Comparison of ENCODE assay signal across 20 mouse cellular contexts in the genomic region with DNA sequence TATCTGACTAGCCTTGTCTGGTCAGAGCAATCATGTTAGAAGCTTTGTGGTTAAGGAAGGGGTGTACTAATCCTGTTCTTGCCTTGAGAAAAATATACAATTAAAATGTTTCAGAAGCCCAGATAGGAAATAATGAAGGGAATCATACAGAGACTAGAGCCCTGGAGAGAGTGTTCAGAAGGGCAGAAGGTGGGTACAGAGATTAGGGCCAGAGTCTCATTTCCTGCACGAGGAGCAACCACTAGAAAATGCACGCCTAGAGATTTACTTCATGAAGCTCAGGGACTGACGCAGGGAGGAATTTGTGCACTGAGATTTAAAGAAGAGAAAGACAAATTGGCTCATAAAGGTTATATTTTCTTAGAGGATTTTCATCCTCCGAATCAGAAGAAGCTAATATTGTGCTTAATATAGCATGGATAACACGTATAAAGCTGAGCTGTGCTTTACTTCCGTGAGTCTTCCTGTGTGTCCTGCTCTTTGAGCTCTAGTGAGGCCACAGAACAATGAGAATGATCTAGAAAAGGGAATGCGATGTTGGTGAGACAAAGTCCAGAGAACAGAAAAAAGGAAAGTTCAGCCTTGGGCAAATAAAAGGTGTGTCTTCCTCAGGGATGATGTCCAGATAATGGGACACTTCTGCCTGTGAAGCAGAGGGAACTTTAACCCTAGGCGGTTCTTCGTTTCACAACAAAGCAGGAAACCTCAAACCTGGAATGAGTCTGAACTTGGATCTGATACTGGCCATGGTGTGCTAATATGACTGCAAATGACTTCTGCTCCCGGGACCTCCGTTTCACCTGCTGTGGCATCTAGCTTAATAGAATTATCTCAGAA. TPM values are rescaled to one million over a fixed set of nuclear protein-coding genes. Genes with fewer than 3 reads are reported as not detected.
DNase-seq lines count a peak whose midpoint lies in the region; ATAC-seq and TF ChIP-seq lines count a peak whose summit lies in the region.
"Had no signal": no experiment of that assay in that cellular context is flagged by ENCODE, and none has a peak within 500 bp of the region (broad histone marks: within the 10 kb centered on the region; RNA-seq: fewer than 3 reads in every experiment).

No protein-coding gene starts in this region.

- H3K4me2 ChIP-seq in intestine, embryonic 15.5 days (replicated peaks): no peak overlapping the region
- H3K4me2 ChIP-seq: forebrain, embryonic 13.5 days; hindbrain, embryonic 13.5 days had no signal

- H3K9ac ChIP-seq in intestine, embryonic 15.5 days: no peak overlapping the region
- H3K9ac ChIP-seq: forebrain, embryonic 13.5 days; hindbrain, embryonic 13.5 days had no signal

- peak; percentile 67 for DNase-seq in kidney, adult 9 months
- DNase-seq in kidney, adult 18-20 months: no peak
- DNase-seq in R1 (ENCODE audit: low read depth, low spot score): peak; percentile 45
- DNase-seq in left cerebral cortex, adult 9 months (ENCODE audit: low spot score in 2 of 2): no peak
- DNase-seq in frontal cortex, postnatal 36 days (ENCODE audit: low spot score in 2 of 2): no peak
- DNase-seq: adrenal gland, adult 2 months; adrenal gland, postnatal 36 days; cerebellum, adult 2 months; cerebellum, postnatal 10 days; gastrocnemius, postnatal 10 days; heart, adult 18-20 months; heart, postnatal 10 days had no signal

- H3K27ac ChIP-seq in intestine, embryonic 15.5 days: no peak overlapping the region; the same call in 1 of the 2 replicates
- peak overlapping the region; percentile 86 for H3K27ac ChIP-seq in small intestine, adult 2 months (ENCODE audit: insufficient read depth, low read depth, low read length)
- H3K27ac ChIP-seq: embryonic facial prominence, embryonic 10.5 days; forebrain, embryonic 13.5 days; heart, embryonic 10.5 days; hindbrain, embryonic 13.5 days; hindbrain, postnatal 0 days had no signal

- H3K27me3 ChIP-seq in intestine, embryonic 15.5 days (replicated peaks): no peaks in the 10 kb centered on the region
- H3K27me3 ChIP-seq in small intestine, adult 2 months (ENCODE audit: control insufficient read depth, insufficient read depth, low read length): no peaks in the 10 kb centered on the region
- H3K27me3 ChIP-seq: forebrain, embryonic 13.5 days; hindbrain, embryonic 13.5 days had no signal

- WGBS in intestine, embryonic 15.5 days: 60% methylated on average over 11 of the region's 11 CpGs
- 32% methylated on average over 11 of the region's 11 CpGs for WGBS in small intestine, adult 2 months

- H3K4me3 ChIP-seq in intestine, embryonic 15.5 days (replicated peaks): no peak overlapping the region
- H3K4me3 ChIP-seq in small intestine, adult 2 months (ENCODE audit: low read depth, low read length): no peak overlapping the region
- H3K4me3 ChIP-seq: embryonic facial prominence, embryonic 10.5 days; forebrain, embryonic 13.5 days; heart, embryonic 10.5 days; hindbrain, embryonic 13.5 days had no signal

- H3K4me1 ChIP-seq in intestine, embryonic 15.5 days (replicated peaks): 0 out of 2 replicates have a peak, but pooled peaks cover 2% of the 10 kb centered on the region
- H3K4me1 ChIP-seq in small intestine, adult 2 months (ENCODE audit: control insufficient read depth, insufficient read depth, insufficient read length, low read length): peaks cover 11% of the 10 kb centered on the region
- H3K4me1 ChIP-seq: heart, embryonic 10.5 days had no signal

- H3K36me3 ChIP-seq in intestine, embryonic 15.5 days: no peaks in the 10 kb centered on the region
- no peaks in the 10 kb centered on the region for H3K36me3 ChIP-seq in small intestine, adult 2 months (ENCODE audit: control insufficient read depth, insufficient read depth, low read length)
- H3K36me3 ChIP-seq: embryonic facial prominence, embryonic 10.5 days; G1E; heart, embryonic 10.5 days had no signal

- no peak for TF ChIP-seq CTCF in small intestine, adult 2 months (IDR thresholded peaks at IDR 0.05; ENCODE audit: extremely low read depth, insufficient read length, insufficient replicate concordance, low read depth, low read length)

- no peak for TF ChIP-seq POLR2A in small intestine, adult 2 months (IDR thresholded peaks at IDR 0.05; ENCODE audit: low read depth, low read length)

- H3K9me3 ChIP-seq in intestine, embryonic 15.5 days: no peaks in the 10 kb centered on the region
- H3K9me3 ChIP-seq: embryonic facial prominence, embryonic 10.5 days; forebrain, embryonic 13.5 days; heart, embryonic 10.5 days; hindbrain, embryonic 13.5 days had no signal

- peak; percentile 91 for ATAC-seq in intestine, embryonic 15.5 days
- ATAC-seq: forebrain, embryonic 13.5 days; hindbrain, postnatal 0 days had no signal

RNA-seq across cellular contexts. Expression of a gene that starts 45.0 kb away (rescaled TPM):
- 6.5 and 6.8 TPM in 2 replicates for polyA plus RNA-seq in intestine, embryonic 15.5 days (2015; fragmentation: Nextera tagmentation; extraction: Ambion mirVana)
- polyA plus RNA-seq in small intestine, adult 2 months (2012; rRNA removed): 0.25 and 0.89 TPM in 2 replicates
- polyA plus RNA-seq: G1E had no signal

Comparison
In these comparisons a context has a peak if more than half of its experiments do, and no peak if none do; other contexts are left out.
1. DNase-seq: peak in kidney, adult 9 months (single experiment) and R1 (single experiment); none in kidney, adult 18-20 months (single experiment), left cerebral cortex, adult 9 months (0 of 2) and frontal cortex, postnatal 36 days (0 of 2).